Mouse (Mus musculus) frontal cortex, postnatal 25 days (tissue): ENCODE measurements around the gene Plxna2.

ENCODE experiments used
- DNase-seq, 2 experiments: peaks; one replicate each; pipeline ENCODE4 v3.0.0; 2022; ENCODE audit warnings: low spot score in 2 of 2

Plxna2 gene

GRCm38 (mm10) chr1:194764951-194765350 is 146.9 kb downstream of the Plxna2 start:
- DNase-seq = no peak

GRCm38 (mm10) chr1:194768799-194769198 is 150.8 kb downstream of the Plxna2 start:
- no peak for DNase-seq

- DNase-seq = no peak
Measured at GRCm38 (mm10) chr1:194772053-194772452, 154.0 kb downstream of the Plxna2 start.

GRCm38 (mm10) chr1:194773899-194774298 is 155.9 kb downstream of the Plxna2 start:
- no peak for DNase-seq

GRCm38 (mm10) chr1:194774350-194774749 is 156.3 kb downstream of the Plxna2 start:
- DNase-seq = no peak

- no peak for DNase-seq
Measured at GRCm38 (mm10) chr1:194774754-194775153, 156.7 kb downstream of the Plxna2 start.

GRCm38 (mm10) chr1:194775656-194776374 is 157.8 kb downstream of the Plxna2 start:
- no peak for DNase-seq

- no peak for DNase-seq
Measured at GRCm38 (mm10) chr1:194776510-194777244, 158.7 kb downstream of the Plxna2 start.

- no peak for DNase-seq
Measured at GRCm38 (mm10) chr1:194777608-194778007, 159.6 kb downstream of the Plxna2 start.

GRCm38 (mm10) chr1:194780392-194780791 is 162.4 kb downstream of the Plxna2 start:
- no peak for DNase-seq

- no peak for DNase-seq
Measured at GRCm38 (mm10) chr1:194780794-194781390, 162.9 kb downstream of the Plxna2 start.

- DNase-seq = no peak
Measured at GRCm38 (mm10) chr1:194781556-194781955, 163.5 kb downstream of the Plxna2 start.

- DNase-seq = no peak
Measured at GRCm38 (mm10) chr1:194782325-194782724, 164.3 kb downstream of the Plxna2 start.

- DNase-seq = no peak
Measured at GRCm38 (mm10) chr1:194787626-194788025, 169.6 kb downstream of the Plxna2 start.

GRCm38 (mm10) chr1:194793226-194793924 is 175.4 kb downstream of the Plxna2 start:
- DNase-seq = no peak

- DNase-seq = no peak
Measured at GRCm38 (mm10) chr1:194795316-194795715, 177.3 kb downstream of the Plxna2 start.

- no peak for DNase-seq
Measured at GRCm38 (mm10) chr1:194797843-194798242, 179.8 kb downstream of the Plxna2 start.

- DNase-seq = no peak
Measured at GRCm38 (mm10) chr1:194798511-194798910, 180.5 kb downstream of the Plxna2 start.

GRCm38 (mm10) chr1:194808261-194808660 is 190.2 kb downstream of the Plxna2 start:
- no peak for DNase-seq

- DNase-seq = no peak
Measured at GRCm38 (mm10) chr1:194808681-194809080, 190.7 kb downstream of the Plxna2 start.

GRCm38 (mm10) chr1:194809600-194809999 is 191.6 kb downstream of the Plxna2 start:
- no peak for DNase-seq

GRCm38 (mm10) chr1:194814187-194814586 is 196.2 kb downstream of the Plxna2 start:
- no peak for DNase-seq
